11 mouse cellular contexts compared by ENCODE assay signal in genomic region chr11:98326741-98327135, GRCm38 (mm10). TPM values are rescaled to one million over a fixed set of nuclear protein-coding genes. Genes with fewer than 3 reads are reported as not detected.
A peak's percentile ranks its signal among the peaks of the same experiment; 100 is the strongest.
DNase-seq lines count a peak whose midpoint lies in the region; ATAC-seq and TF ChIP-seq lines count a peak whose summit lies in the region.
"Had no signal": no experiment of that assay in that cellular context is flagged by ENCODE, and none has a peak within 500 bp of the region (broad histone marks: within the 10 kb centered on the region; RNA-seq: fewer than 3 reads in every experiment).

No protein-coding gene starts in this region.

- H3K4me1 ChIP-seq in heart, embryonic 11.5 days (ENCODE audit: control insufficient read depth, insufficient read depth, low read length): peaks cover 19% of the 10 kb centered on the region
- peaks cover 54% of the 10 kb centered on the region for H3K4me1 ChIP-seq in E14TG2a.4 (replicated peaks; ENCODE audit: low read depth, low read length)
- peaks cover 23% of the 10 kb centered on the region for H3K4me1 ChIP-seq in forebrain, embryonic 10.5 days
- peaks cover 20% of the 10 kb centered on the region for H3K4me1 ChIP-seq in limb, embryonic 12.5 days (replicated peaks)

- H3K27ac ChIP-seq in heart, embryonic 11.5 days (ENCODE audit: low read depth, low read length): no peak overlapping the region
- no peak overlapping the region for H3K27ac ChIP-seq in forebrain, embryonic 10.5 days
- no peak overlapping the region for H3K27ac ChIP-seq in limb, embryonic 12.5 days

- peaks cover 98% of the 10 kb centered on the region for H3K27me3 ChIP-seq in heart, embryonic 11.5 days (ENCODE audit: control insufficient read depth, insufficient read depth, low read length)
- peaks cover 100% of the 10 kb centered on the region for H3K27me3 ChIP-seq in E14TG2a.4 (ENCODE audit: insufficient read depth, low read length)
- H3K27me3 ChIP-seq in forebrain, embryonic 10.5 days (ENCODE audit: poor library complexity, severe bottlenecking): peaks cover 100% of the 10 kb centered on the region
- H3K27me3 ChIP-seq in limb, embryonic 12.5 days: peaks cover 99% of the 10 kb centered on the region

- H3K9me3 ChIP-seq in heart, embryonic 11.5 days (replicated peaks; ENCODE audit: control insufficient read depth, low read length): no peaks in the 10 kb centered on the region
- H3K9me3 ChIP-seq in E14TG2a.4 (ENCODE audit: low read length): no peaks in the 10 kb centered on the region
- no peaks in the 10 kb centered on the region for H3K9me3 ChIP-seq in forebrain, embryonic 10.5 days
- no peaks in the 10 kb centered on the region for H3K9me3 ChIP-seq in limb, embryonic 12.5 days

- WGBS in heart, embryonic 11.5 days (ENCODE audit: insufficient replicate concordance): 1% methylated on average over 19 of the region's 19 CpGs
- WGBS in forebrain, embryonic 10.5 days: 1% methylated on average over 19 of the region's 19 CpGs
- WGBS in limb, embryonic 12.5 days: 3% methylated on average over 18 of the region's 19 CpGs

- TF ChIP-seq CTCF in E14TG2a.4 (conservative IDR thresholded peaks at IDR 0.05; ENCODE audit: low read length): no peak

- H3K9ac ChIP-seq in heart, embryonic 11.5 days (ENCODE audit: low read depth, low read length): no peak overlapping the region
- H3K9ac ChIP-seq in limb, embryonic 12.5 days (replicated peaks): no peak overlapping the region

- H3K4me2 ChIP-seq in heart, embryonic 11.5 days: peak overlapping the region; percentile 55
- H3K4me2 ChIP-seq in limb, embryonic 12.5 days: peak overlapping the region; percentile 36; the same call in 1 of the 2 replicates

- ATAC-seq in heart, embryonic 11.5 days (replicated peaks; ENCODE audit: insufficient number of reproducible peaks, low FRiP score, low TSS enrichment): no peak
- no peak for ATAC-seq in limb, embryonic 12.5 days (ENCODE audit: insufficient number of reproducible peaks, insufficient read depth, low FRiP score, low TSS enrichment, low read depth)

- no peak for DNase-seq in heart, adult 8-10 months (ENCODE audit: low spot score)
- DNase-seq in forebrain, embryonic 10.5 days (ENCODE audit: extremely low spot score, low spot score): peak; percentile 13
- DNase-seq in testis, postnatal 14 days (ENCODE audit: low spot score): no peak
- no peak for DNase-seq in thymus, postnatal 25 days
- no peak for DNase-seq in adrenal gland, adult 8-10 months
- DNase-seq: adrenal gland, postnatal 25 days; kidney, postnatal 25 days; lung, postnatal 10 days had no signal

- no peaks in the 10 kb centered on the region for H3K36me3 ChIP-seq in heart, embryonic 11.5 days (ENCODE audit: control insufficient read depth, insufficient read depth, low read length)
- H3K36me3 ChIP-seq in E14TG2a.4 (ENCODE audit: insufficient read depth, low read length): no peaks in the 10 kb centered on the region
- no peaks in the 10 kb centered on the region for H3K36me3 ChIP-seq in forebrain, embryonic 10.5 days (replicated peaks)
- no peaks in the 10 kb centered on the region for H3K36me3 ChIP-seq in limb, embryonic 12.5 days

- H3K4me3 ChIP-seq in heart, embryonic 11.5 days (ENCODE audit: low read depth, low read length): peak overlapping the region; percentile 29
- H3K4me3 ChIP-seq in E14TG2a.4 (replicated peaks; ENCODE audit: low read length): peak overlapping the region; percentile 70
- H3K4me3 ChIP-seq in forebrain, embryonic 10.5 days: peak overlapping the region; percentile 44
- peak overlapping the region; percentile 26 for H3K4me3 ChIP-seq in limb, embryonic 12.5 days (replicated peaks)

RNA-seq across cellular contexts. Expression of gene Neurod2, which starts 2.7 kb away (rescaled TPM):
- 0.07 and 0.13 TPM in 2 replicates for polyA plus RNA-seq in heart, embryonic 11.5 days (2014; fragmentation: Nextera tagmentation; extraction: Ambion mirVana)
- not detected for total RNA-seq in heart, adult 8-10 months (2022)
- 0.14 TPM in 1 of 2 replicates, not detected in the other for polyA plus RNA-seq in forebrain, embryonic 10.5 days (2016; fragmentation: Nextera tagmentation; extraction: Ambion mirVana)
- 0.09 TPM in 1 of 2 replicates, not detected in the other for polyA plus RNA-seq in limb, embryonic 12.5 days (2016; fragmentation: Nextera tagmentation; extraction: Ambion mirVana)
- total RNA-seq in adrenal gland, adult 8-10 months (2022): not detected
- total RNA-seq: adrenal gland, postnatal 25 days had no signal

RNA-seq across cellular contexts. Expression of gene Ppp1r1b, which starts 21.5 kb away (rescaled TPM):
- 13.6 and 15.3 TPM in 2 replicates for polyA plus RNA-seq in heart, embryonic 11.5 days (2014; fragmentation: Nextera tagmentation; extraction: Ambion mirVana)
- 10 to 100 TPM in 2 of 4 experiments, 1 to 10 TPM in 2; 4.0 to 11.3 (median 7.1) TPM for total RNA-seq in heart, adult 8-10 months (2022)
- polyA plus RNA-seq in forebrain, embryonic 10.5 days (2016; fragmentation: Nextera tagmentation; extraction: Ambion mirVana): 0.23 and 0.41 TPM in 2 replicates
- 0.18 and 0.76 TPM in 2 replicates for polyA plus RNA-seq in limb, embryonic 12.5 days (2016; fragmentation: Nextera tagmentation; extraction: Ambion mirVana)
- total RNA-seq in adrenal gland, adult 8-10 months (2022): under 1 TPM in 3 of 4 experiments, not detected in 1; 0.20 to 0.73 (median 0.56) TPM

RNA-seq across cellular contexts. Expression of gene Stard3, which starts 31.4 kb away (rescaled TPM):
- 39.6 and 40.6 TPM in 2 replicates for polyA plus RNA-seq in heart, embryonic 11.5 days (2014; fragmentation: Nextera tagmentation; extraction: Ambion mirVana)
- total RNA-seq in heart, adult 8-10 months (2022): 10 to 100 TPM; 17.2 to 28.8 (median 23.7) TPM
- 39.8 and 41.0 TPM in 2 replicates for polyA plus RNA-seq in forebrain, embryonic 10.5 days (2016; fragmentation: Nextera tagmentation; extraction: Ambion mirVana)
- 39.9 and 41.9 TPM in 2 replicates for polyA plus RNA-seq in limb, embryonic 12.5 days (2016; fragmentation: Nextera tagmentation; extraction: Ambion mirVana)
- total RNA-seq in adrenal gland, adult 8-10 months (2022): 10 to 100 TPM; 22.4 to 33.9 (median 29.1) TPM

RNA-seq across cellular contexts. Expression of gene Tcap, which starts 56.9 kb away (rescaled TPM):
- polyA plus RNA-seq in heart, embryonic 11.5 days (2014; fragmentation: Nextera tagmentation; extraction: Ambion mirVana): 149 and 151 TPM in 2 replicates
- total RNA-seq in heart, adult 8-10 months (2022): 1,000 to 10,000 TPM; 2,176 to 4,520 (median 3,450) TPM
- polyA plus RNA-seq in forebrain, embryonic 10.5 days (2016; fragmentation: Nextera tagmentation; extraction: Ambion mirVana): 0.15 TPM in 1 of 2 replicates, not detected in the other
- 4.7 TPM in 2 replicates for polyA plus RNA-seq in limb, embryonic 12.5 days (2016; fragmentation: Nextera tagmentation; extraction: Ambion mirVana)
- total RNA-seq in adrenal gland, adult 8-10 months (2022): 1 to 10 TPM in 1 of 4 experiments, under 1 TPM in 2, not detected in 1; 0.37 to 1.0 (median 0.73) TPM

RNA-seq across cellular contexts. Expression of gene Pnmt, which starts 59.5 kb away (rescaled TPM):
- 3.9 and 4.8 TPM in 2 replicates for polyA plus RNA-seq in heart, embryonic 11.5 days (2014; fragmentation: Nextera tagmentation; extraction: Ambion mirVana)
- total RNA-seq in heart, adult 8-10 months (2022): 1 to 10 TPM in 3 of 4 experiments, not detected in 1; 1.2 to 1.6 (median 1.4) TPM
- polyA plus RNA-seq in forebrain, embryonic 10.5 days (2016; fragmentation: Nextera tagmentation; extraction: Ambion mirVana): not detected in 2 replicates
- polyA plus RNA-seq in limb, embryonic 12.5 days (2016; fragmentation: Nextera tagmentation; extraction: Ambion mirVana): 0.37 and 0.41 TPM in 2 replicates
- 1,000 to 10,000 TPM in 1 of 4 experiments, 100 to 1,000 TPM in 3; 210 to 1,003 (median 584) TPM for total RNA-seq in adrenal gland, adult 8-10 months (2022)
